In genomic region chr4:127330181-127331100, GRCm38 (mm10) we compare ENCODE assay signal across 8 mouse cellular contexts. TPM values are rescaled to one million over a fixed set of nuclear protein-coding genes. Genes with fewer than 3 reads are reported as not detected.
DNase-seq lines count a peak whose midpoint lies in the region; ATAC-seq lines count a peak whose summit lies in the region.

Gjb3 (minus strand) TSS chr4:127330844.

- peak within 1 kb of the TSS; percentile 29 for H3K4me3 ChIP-seq in neural tube, embryonic 15.5 days (replicated peaks)

- DNase-seq in adrenal gland, postnatal 10 days, result peak; percentile 47
- no peak for DNase-seq in adrenal gland, postnatal 4 days (ENCODE audit: low spot score in 2 of 2)
- peak; percentile 29 for DNase-seq in right cerebral cortex, postnatal 4 days
- no peak for DNase-seq in right cerebral cortex, adult 18-20 months
- no peak for DNase-seq in large intestine, adult 2 months (ENCODE audit: low read depth, low spot score)
- no peak for DNase-seq in gastrocnemius, adult 18-20 months (ENCODE audit: low spot score)
- DNase-seq in left cerebral cortex, adult 11 months (ENCODE audit: low spot score), result no peak

- H3K36me3 ChIP-seq in neural tube, embryonic 15.5 days, result no peaks in the 10 kb centered on the region

- peak within 1 kb of the TSS; percentile 58 for H3K4me2 ChIP-seq in neural tube, embryonic 15.5 days

- H3K27ac ChIP-seq in neural tube, embryonic 15.5 days (replicated peaks), result no peak within 1 kb of the TSS

- H3K27me3 ChIP-seq in neural tube, embryonic 15.5 days (replicated peaks), result peaks cover 62% of the 10 kb centered on the region

- no peaks in the 10 kb centered on the region for H3K9me3 ChIP-seq in neural tube, embryonic 15.5 days (replicated peaks)

- no peak within 1 kb of the TSS; the same call in 1 of the 2 replicates for H3K9ac ChIP-seq in neural tube, embryonic 15.5 days (replicated peaks)

- 2% methylated on average over 49 of the region's 49 CpGs for WGBS in large intestine, adult 2 months
- 1% methylated on average over 49 of the region's 49 CpGs for WGBS in neural tube, embryonic 15.5 days

- ATAC-seq in neural tube, embryonic 15.5 days (ENCODE audit: low FRiP score), result peak; percentile 47; the same call in 1 of the 2 replicates

- peaks cover 15% of the 10 kb centered on the region for H3K4me1 ChIP-seq in neural tube, embryonic 15.5 days

RNA-seq across cellular contexts. Expression of gene Gjb3, which starts in this region (rescaled TPM):
- under 1 TPM; 0.27 to 0.42 TPM for total RNA-seq in adrenal gland, postnatal 10 days (2021)
- under 1 TPM; 0.20 to 0.62 TPM for total RNA-seq in adrenal gland, postnatal 4 days (2021)
- polyA plus RNA-seq in large intestine, adult 2 months (2012; rRNA removed), result 32.8 and 37.9 TPM in 2 replicates
- polyA plus RNA-seq in neural tube, embryonic 15.5 days (2015; fragmentation: Nextera tagmentation; extraction: Ambion mirVana), result 0.59 TPM in 1 of 2 replicates, not detected in the other
- not detected for total RNA-seq in gastrocnemius, adult 18-20 months (2021)

Comparison
In these comparisons a context has a peak if more than half of its experiments do, and no peak if none do; other contexts are left out.
1. RNA of gene Gjb3 (polyA plus RNA-seq): 32.8 to 37.9 TPM in large intestine, adult 2 months; 0.59 TPM in neural tube, embryonic 15.5 days; every median in the first group is over 10 times any median in the second.
2. Peak in DNase-seq in adrenal gland, postnatal 10 days; RNA of the gene not detected or under 1 TPM.
3. Peak in ATAC-seq, H3K4me3 ChIP-seq and H3K4me2 ChIP-seq in neural tube, embryonic 15.5 days; RNA of the gene not detected or under 1 TPM.